Mouse (Mus musculus) intestine, embryonic 16.5 days (tissue): ENCODE data around the gene Olfr1513. TPM values are rescaled to one million over a fixed set of nuclear protein-coding genes. Genes with fewer than 3 reads are reported as not detected.
A peak's percentile ranks its signal among the peaks of the same experiment; 100 is the strongest.
"Not testable (repeated sequence)": the region's sequence is repeated elsewhere in the genome, so short reads cannot be mapped to it uniquely, and the experiment has no call there.

Experiments
- ATAC-seq: fragments of 200-750 bp; cut with Nextera tagmentation; 2 replicates; pipeline ENCODE4 v1.8.0; 2017; ENCODE audit warnings: moderate TSS enrichment, moderate library complexity
- H3K27ac ChIP-seq: fragments of 300-500 bp; sonication (generic); 2 replicates; pipeline ENCODE4 v1.5.1; 2014; ENCODE audit warnings: mild to moderate bottlenecking, low read length
- H3K27me3 ChIP-seq: fragments of 300-500 bp; sonication (generic); replicated peaks from 2 replicates; pipeline ENCODE4 v1.6.1; 2014; ENCODE audit warnings: low read length, control low read depth, mixed read lengths; ENCODE audit not compliant: control insufficient read depth, insufficient read depth
- H3K36me3 ChIP-seq: fragments of 300-500 bp; sonication (generic); 2 replicates; pipeline ENCODE4 v1.6.1; 2014; ENCODE audit warnings: low read length, control low read depth; ENCODE audit not compliant: control insufficient read depth, insufficient read depth
- H3K4me1 ChIP-seq: fragments of 300-500 bp; sonication (generic); 2 replicates; pipeline ENCODE4 v1.6.1; 2014; ENCODE audit warnings: low read length, control low read depth, mixed read lengths; ENCODE audit not compliant: control insufficient read depth, insufficient read depth
- H3K4me2 ChIP-seq: fragments of 300-500 bp; sonication (generic); 2 replicates; pipeline ENCODE4 v1.6.1; 2014; ENCODE audit warnings: low read depth, low read length, control low read depth
- H3K4me3 ChIP-seq: fragments of 300-500 bp; sonication (generic); 2 replicates; pipeline ENCODE4 v1.5.1; 2014; ENCODE audit warnings: mild to moderate bottlenecking, low read length
- H3K9ac ChIP-seq: fragments of 300-500 bp; sonication (generic); 2 replicates; pipeline ENCODE4 v1.6.1; 2014; ENCODE audit warnings: low read depth, low read length
- H3K9me3 ChIP-seq: fragments of 300-500 bp; sonication (generic); 2 replicates; pipeline ENCODE4 v1.6.1; 2016; ENCODE audit warnings: low read length, control low read depth; ENCODE audit not compliant: control insufficient read depth
- whole genome bisulfite sequencing: fragments of 180-500 bp; shearing (Covaris S2); extraction: QIAGEN DNeasy Blood & Tissue Kit; methylation state at CpG from one replicate; pipeline ENCODE4 v1.1.7; 2014; 5-methylcytosine and 5-hydroxymethylcytosine counted together
- polyA plus RNA-seq: library from polyadenylated mRNA; unstranded; fragments of >200 nt; fragmentation: Nextera tagmentation; extraction: Ambion mirVana; gene quantifications from 2 replicates; pipeline ENCODE4 v1.2.1, GENCODE M21; 2015

Olfr1513 gene
- polyA plus RNA-seq: not detected in 2 replicates

GRCm38 (mm10) chr14:52356308-52356707 is at the start of gene Olfr1513:
Gene Olfr1513 (minus strand): TSS chr14:52356408.
- whole genome bisulfite sequencing: 68% methylated on average over 4 of the region's 4 CpGs
- H3K36me3 ChIP-seq: no peaks in the 10 kb centered on the region
- ATAC-seq: no peak
- H3K4me3 ChIP-seq: no peak within 1 kb of the TSS
- no peak within 1 kb of the TSS for H3K4me2 ChIP-seq
- no peak within 1 kb of the TSS for H3K9ac ChIP-seq
- H3K27me3 ChIP-seq: no peaks in the 10 kb centered on the region
- no peaks in the 10 kb centered on the region for H3K4me1 ChIP-seq
- H3K9me3 ChIP-seq: no peaks in the 10 kb centered on the region
- no peak within 1 kb of the TSS for H3K27ac ChIP-seq

- Histone ChIP-seq H3K4me2 (no peak within 1 kb of the TSS), H3K4me3 (no peak within 1 kb of the TSS), H3K4me1 (no peaks in the 10 kb centered on the region), H3K27me3 (no peaks in the 10 kb centered on the region), H3K9ac (no peak within 1 kb of the TSS), H3K9me3 (no peaks in the 10 kb centered on the region), H3K36me3 (no peaks in the 10 kb centered on the region), H3K27ac (no peak within 1 kb of the TSS)
- ATAC-seq: no peak
- 79% methylated on average over 4 of the region's 4 CpGs for WGBS
Observed at GRCm38 (mm10) chr14:52397279-52397678, 41.1 kb upstream of the Olfr1513 start, which contains the start of gene Olfr1511. Gene Olfr1511 (minus strand): TSS chr14:52397379.

- H3K4me2 ChIP-seq, H3K9me3 ChIP-seq, H3K4me1 ChIP-seq, H3K4me3 ChIP-seq, H3K27me3 ChIP-seq, ATAC-seq, H3K9ac ChIP-seq, H3K36me3 ChIP-seq, H3K27ac ChIP-seq: not testable (repeated sequence)
- WGBS: 78% methylated on average over 9 of the region's 9 CpGs
Observed at GRCm38 (mm10) chr14:52390084-52390848, 34.1 kb upstream of the Olfr1513 start.

GRCm38 (mm10) chr14:52379068-52379467 is 22.9 kb upstream of the Olfr1513 start, which contains the start of gene Olfr1512:
Gene Olfr1512 (minus strand): TSS chr14:52379168.
- no peaks in the 10 kb centered on the region for H3K9me3 ChIP-seq
- no peaks in the 10 kb centered on the region for H3K36me3 ChIP-seq
- no peak within 1 kb of the TSS for H3K27ac ChIP-seq
- WGBS: 86% methylated on average over 2 of the region's 2 CpGs
- ATAC-seq: no peak
- no peak within 1 kb of the TSS for H3K9ac ChIP-seq
- no peak within 1 kb of the TSS for H3K4me3 ChIP-seq
- H3K4me1 ChIP-seq: no peaks in the 10 kb centered on the region
- no peaks in the 10 kb centered on the region for H3K27me3 ChIP-seq
- H3K4me2 ChIP-seq: no peak within 1 kb of the TSS

GRCm38 (mm10) chr14:52368741-52369140 is 12.5 kb upstream of the Olfr1513 start:
- ATAC-seq: no peak
- 91% methylated on average over 3 of the region's 3 CpGs for WGBS
- H3K9ac ChIP-seq: no peak overlapping the region

GRCm38 (mm10) chr14:52339512-52339852 is 16.7 kb downstream of the Olfr1513 start:
- H3K4me1 ChIP-seq: no peaks in the 10 kb centered on the region
- H3K27me3 ChIP-seq: no peaks in the 10 kb centered on the region; the same call in 1 of the 2 replicates
- no peak overlapping the region for H3K9ac ChIP-seq
- H3K27ac ChIP-seq: no peak overlapping the region
- no peaks in the 10 kb centered on the region for H3K9me3 ChIP-seq
- 65% methylated on average over 6 of the region's 6 CpGs for WGBS
- no peak overlapping the region for H3K4me3 ChIP-seq
- H3K4me2 ChIP-seq: no peak overlapping the region
- no peaks in the 10 kb centered on the region for H3K36me3 ChIP-seq
- ATAC-seq: no peak

More at GRCm38 (mm10) chr14:52368741-52369140, 12.5 kb upstream of the Olfr1513 start:
- Histone ChIP-seq H3K4me3 (no peak overlapping the region), H3K27me3 (no peaks in the 10 kb centered on the region), H3K4me1 (no peaks in the 10 kb centered on the region), H3K36me3 (no peaks in the 10 kb centered on the region), H3K27ac (no peak overlapping the region), H3K4me2 (no peak overlapping the region), H3K9me3 (no peaks in the 10 kb centered on the region)

- ATAC-seq: peak; percentile 52; the same call in 1 of the 2 replicates
- Histone ChIP-seq H3K4me3 (no peak overlapping the region), H3K27ac (no peak overlapping the region), H3K36me3 (no peaks in the 10 kb centered on the region), H3K4me2 (peak overlapping the region; percentile 38), H3K9ac (no peak overlapping the region), H3K4me1 (no peaks in the 10 kb centered on the region), H3K9me3 (no peaks in the 10 kb centered on the region), H3K27me3 (no peaks in the 10 kb centered on the region; the same call in 1 of the 2 replicates)
- WGBS: 26% methylated on average over 21 of the region's 21 CpGs
Observed at GRCm38 (mm10) chr14:52338751-52339511, 17.3 kb downstream of the Olfr1513 start.

- Histone ChIP-seq H3K27me3 (peaks cover 11% of the 10 kb centered on the region), H3K4me3 (no peak overlapping the region), H3K36me3 (no peaks in the 10 kb centered on the region), H3K9ac (no peak overlapping the region), H3K4me2 (no peak overlapping the region), H3K4me1 (no peaks in the 10 kb centered on the region), H3K9me3 (no peaks in the 10 kb centered on the region), H3K27ac (no peak overlapping the region)
- ATAC-seq: no peak
- WGBS: 76% methylated on average over 2 of the region's 3 CpGs
Observed at GRCm38 (mm10) chr14:52332171-52332570, 24.0 kb downstream of the Olfr1513 start.

GRCm38 (mm10) chr14:52331069-52331750 is 25.0 kb downstream of the Olfr1513 start:
- H3K9ac ChIP-seq: no peak overlapping the region
- no peak for ATAC-seq
- H3K4me2 ChIP-seq: no peak overlapping the region
- no peak overlapping the region for H3K27ac ChIP-seq
- H3K9me3 ChIP-seq: no peaks in the 10 kb centered on the region
- no peaks in the 10 kb centered on the region for H3K36me3 ChIP-seq
- 34% methylated on average over 4 of the region's 4 CpGs for WGBS
- H3K27me3 ChIP-seq: peaks cover 17% of the 10 kb centered on the region
- H3K4me1 ChIP-seq: no peaks in the 10 kb centered on the region
- H3K4me3 ChIP-seq: no peak overlapping the region
